Comparison of ENCODE assay signal across 9 mouse cellular contexts in genomic region chr4:96718977-96719966, GRCm38 (mm10). TPM values are rescaled to one million over a fixed set of nuclear protein-coding genes. Genes with fewer than 3 reads are reported as not detected.
DNase-seq lines count a peak whose midpoint lies in the region; ATAC-seq lines count a peak whose summit lies in the region.
"Had no signal": no experiment of that assay in that cellular context is flagged by ENCODE, and none has a peak within 500 bp of the region (broad histone marks: within the 10 kb centered on the region; RNA-seq: fewer than 3 reads in every experiment).

No protein-coding gene starts in this region.

- intact Hi-C loops in gastrocnemius, postnatal 14 days (cut with DNase I; ENCODE audit: low total_unique reads): no loop called here
- intact Hi-C loops in left cerebral cortex, postnatal 36 days (cut with DNase I): no loop called here
- intact Hi-C loops in heart, postnatal 10 days (cut with DNase I): no loop called here

- DNase-seq in gastrocnemius, postnatal 14 days: peak; percentile 16
- no peak for DNase-seq in gastrocnemius, adult 18-20 months (ENCODE audit: low spot score)
- peak; percentile 18 for DNase-seq in gastrocnemius, postnatal 25 days
- DNase-seq in left cerebral cortex, postnatal 36 days (ENCODE audit: low spot score in 2 of 2): peak; percentile 32 to 40
- DNase-seq in right cerebral cortex, postnatal 14 days: peak; percentile 25
- no peak for DNase-seq in heart, postnatal 10 days

- no peak for ATAC-seq in megakaryocyte-erythroid progenitor cell, adult 5-6 weeks (replicated peaks; ENCODE audit: low FRiP score, low TSS enrichment, poor library complexity, severe bottlenecking)
- ATAC-seq in granulocyte monocyte progenitor cell, adult 5-6 weeks (replicated peaks; ENCODE audit: poor library complexity, severe bottlenecking): no peak

RNA-seq across cellular contexts. Expression of gene Cyp2j5, which starts 55.3 kb away (rescaled TPM):
- total RNA-seq in gastrocnemius, postnatal 14 days (2021): not detected
- total RNA-seq in gastrocnemius, adult 18-20 months (2021): under 1 TPM in 1 of 2 experiments, not detected in 1; 0.09 TPM
- not detected for total RNA-seq in gastrocnemius, postnatal 25 days (2021)
- not detected for total RNA-seq in left cerebral cortex, postnatal 36 days (2021)
- total RNA-seq in megakaryocyte-erythroid progenitor cell, adult 5-6 weeks (2014; fragmentation: Nextera tagmentation): not detected in 2 replicates
- total RNA-seq in megakaryocyte-erythroid progenitor cell, adult 5-6 weeks (2017): not detected in 2 replicates
- total RNA-seq in heart, postnatal 10 days (2021): not detected
- total RNA-seq in granulocyte monocyte progenitor cell, adult 5-6 weeks (2014; fragmentation: Nextera tagmentation): not detected in 2 replicates
- total RNA-seq in granulocyte monocyte progenitor cell, adult 5-6 weeks (2017): not detected in 2 replicates
- total RNA-seq: hematopoietic stem cell, adult 5-6 weeks had no signal

Comparison
In these comparisons a context has a peak if more than half of its experiments do, and no peak if none do; other contexts are left out.
1. DNase-seq: peak in gastrocnemius, postnatal 14 days (single experiment), gastrocnemius, postnatal 25 days (single experiment), left cerebral cortex, postnatal 36 days (2 of 2) and right cerebral cortex, postnatal 14 days (single experiment); none in gastrocnemius, adult 18-20 months (single experiment) and heart, postnatal 10 days (0 of 2).